Mouse (Mus musculus) hindbrain, postnatal 0 days (tissue): ENCODE measurements around the gene Spata3. TPM values are rescaled to one million over a fixed set of nuclear protein-coding genes. Genes with fewer than 3 reads are reported as not detected.

Source experiments
- ATAC-seq: fragments of 200-750 bp; cut with Nextera tagmentation; 2 replicates; pipeline ENCODE4 v1.8.0; 2017; ENCODE audit warnings: mild to moderate bottlenecking, moderate TSS enrichment, moderate library complexity
- DNase-seq: peaks from one replicate; pipeline ENCODE4 v3.0.0-alpha.2; 2015; ENCODE audit warnings: low spot score
- H3K27ac ChIP-seq: fragments of 300-500 bp; sonication (generic); 2 replicates; pipeline ENCODE4 v1.5.1; 2014; ENCODE audit warnings: mild to moderate bottlenecking
- H3K27me3 ChIP-seq: fragments of 300-500 bp; sonication (generic); 2 replicates; pipeline ENCODE4 v1.6.1; 2014; ENCODE audit warnings: low read length, mixed read lengths; ENCODE audit not compliant: insufficient read depth
- H3K36me3 ChIP-seq: fragments of 300-500 bp; sonication (generic); 2 replicates; pipeline ENCODE4 v1.6.1; 2014; ENCODE audit warnings: low read length, mixed read lengths; ENCODE audit not compliant: insufficient read depth
- H3K4me1 ChIP-seq: fragments of 300-500 bp; sonication (generic); 2 replicates; pipeline ENCODE4 v1.6.1; 2014; ENCODE audit warnings: antibody characterized with exemption, low read length, mixed read lengths; ENCODE audit not compliant: insufficient read depth
- H3K4me2 ChIP-seq: fragments of 300-500 bp; sonication (generic); 2 replicates; pipeline ENCODE4 v1.6.1; 2014; ENCODE audit warnings: low read depth, mild to moderate bottlenecking, low read length, moderate library complexity, mixed read lengths
- H3K4me3 ChIP-seq: fragments of 300-500 bp; sonication (generic); 2 replicates; pipeline ENCODE4 v1.5.1; 2014; ENCODE audit warnings: low read length
- H3K9ac ChIP-seq: fragments of 300-500 bp; sonication (generic); replicated peaks from 2 replicates; pipeline ENCODE4 v1.6.1; 2014; ENCODE audit warnings: mild to moderate bottlenecking, low read length, moderate library complexity, mixed read lengths
- H3K9me3 ChIP-seq: fragments of 300-500 bp; sonication (generic); 2 replicates; pipeline ENCODE4 v1.6.1; 2016; ENCODE audit warnings: low read length, mixed read lengths
- CTCF ChIP-seq: IDR thresholded peaks from 2 replicates; pipeline ENCODE4 v1.5.1; 2016; ENCODE audit warnings: antibody characterized with exemption, control low read depth, low read depth
- WGBS: fragments of 180-500 bp; shearing (Covaris S2); extraction: QIAGEN DNeasy Blood & Tissue Kit; methylation state at CpG from one replicate; pipeline ENCODE4 v1.1.7; 2014; 5-methylcytosine and 5-hydroxymethylcytosine counted together
- polyA plus RNA-seq: library from polyadenylated mRNA; unstranded; fragments of >200 nt; fragmentation: Nextera tagmentation; extraction: Ambion mirVana; gene quantifications from 2 replicates; pipeline ENCODE4 v1.2.1, GENCODE M21; 2015
- total RNA-seq: library from RNA; depleted of rRNA; stranded (reverse); fragments of >200 nt; gene quantifications from 2 replicates; pipeline ENCODE4 v1.2.3, GENCODE M21; 2014

Gene Spata3
- total and polyA plus RNA-seq, 2 experiments from 2014 or later, result 1.2 to 1.3 TPM

GRCm38 (mm10) chr1:86045848-86046805 lies 29.5 kb downstream of the Spata3 start, which contains the start of gene 2810459M11Rik:
2810459M11Rik (plus strand) TSS chr1:86045863.
- ATAC-seq (peak; percentile 80), DNase-seq (peak; percentile 57)
- no peaks in the 10 kb centered on the region for H3K36me3 ChIP-seq
- no peak for TF ChIP-seq CTCF
- 0 out of 2 replicates have a peak, but pooled peaks cover 6% of the 10 kb centered on the region for H3K9me3 ChIP-seq
- peak within 1 kb of the TSS; percentile 80 for H3K27ac ChIP-seq
- H3K27me3 ChIP-seq, result peaks cover 3% of the 10 kb centered on the region
- H3K4me1 ChIP-seq, result no peaks in the 10 kb centered on the region; the same call in 1 of the 2 replicates
- peak within 1 kb of the TSS; percentile 95 for H3K4me2 ChIP-seq
- H3K9ac ChIP-seq, result peak within 1 kb of the TSS; percentile 71
- H3K4me3 ChIP-seq, result peak within 1 kb of the TSS; percentile 65
- WGBS, result under 1% methylated on average over 102 of the region's 110 CpGs

GRCm38 (mm10) chr1:86046833-86047563 lies 30.4 kb downstream of the Spata3 start:
- Histone ChIP-seq H3K4me2 (peak overlapping the region; percentile 95), H3K9ac (peak overlapping the region; percentile 71; the same call in 1 of the 2 replicates), H3K27me3 (peaks cover 3% of the 10 kb centered on the region), H3K27ac (peak overlapping the region; percentile 80; the same call in 1 of the 2 replicates), H3K4me3 (peak overlapping the region; percentile 65), H3K4me1 (no peaks in the 10 kb centered on the region; the same call in 1 of the 2 replicates), H3K36me3 (no peaks in the 10 kb centered on the region), H3K9me3 (no peaks in the 10 kb centered on the region)
- TF ChIP-seq CTCF, result no peak
- WGBS, result 10% methylated on average over 24 of the region's 24 CpGs
- ATAC-seq (peak; percentile 9; the same call in 1 of the 2 replicates), DNase-seq (no peak)

DNA sequence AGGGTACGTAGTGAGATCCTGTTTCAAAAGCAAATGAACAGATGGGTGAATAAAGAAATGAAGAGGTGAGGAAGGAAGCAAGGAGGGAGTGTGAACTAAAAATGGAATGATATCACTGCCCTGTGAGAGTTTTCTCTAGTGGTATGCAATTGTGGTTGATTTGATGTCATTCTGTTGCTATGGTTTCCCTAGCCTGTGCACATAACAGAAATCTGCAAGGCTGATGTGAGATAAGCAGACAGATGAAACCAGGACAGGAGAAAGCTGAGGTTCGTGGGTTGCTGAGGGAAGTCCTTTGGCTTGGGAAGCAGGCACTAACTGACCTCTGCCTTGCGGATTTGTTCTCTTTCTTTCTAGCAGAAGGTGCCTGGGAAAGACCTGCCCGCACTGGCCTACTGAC lies 31.6 kb downstream of the Spata3 start:
- Histone ChIP-seq H3K4me3 (no peak overlapping the region), H3K4me1 (peaks cover 4% of the 10 kb centered on the region; the same call in 1 of the 2 replicates), H3K27me3 (peaks cover 3% of the 10 kb centered on the region), H3K9ac (no peak overlapping the region), H3K4me2 (no peak overlapping the region), H3K9me3 (no peaks in the 10 kb centered on the region), H3K36me3 (no peaks in the 10 kb centered on the region), H3K27ac (no peak overlapping the region)
- DNase-seq (no peak), ATAC-seq (no peak)
- TF ChIP-seq CTCF, result no peak
- 84% methylated on average over 4 of the region's 4 CpGs for WGBS

- Histone ChIP-seq H3K9ac (no peak overlapping the region), H3K4me1 (peaks cover 4% of the 10 kb centered on the region; the same call in 1 of the 2 replicates), H3K27ac (no peak overlapping the region), H3K4me2 (no peak overlapping the region), H3K36me3 (no peaks in the 10 kb centered on the region), H3K27me3 (peaks cover 3% of the 10 kb centered on the region), H3K9me3 (no peaks in the 10 kb centered on the region), H3K4me3 (no peak overlapping the region)
- DNase-seq, result no peak
- ATAC-seq, result no peak
- TF ChIP-seq CTCF, result no peak
- WGBS, result 84% methylated on average over 3 of the region's 3 CpGs
Observed at GRCm38 (mm10) chr1:86048744-86049143, 32.1 kb downstream of the Spata3 start.

GRCm38 (mm10) chr1:86053198-86053921 lies 36.7 kb downstream of the Spata3 start:
- H3K27me3 ChIP-seq, result no peaks in the 10 kb centered on the region
- no peak overlapping the region for H3K4me3 ChIP-seq
- H3K36me3 ChIP-seq, result no peaks in the 10 kb centered on the region
- no peak overlapping the region for H3K9ac ChIP-seq
- TF ChIP-seq CTCF, result no peak
- ATAC-seq (peak; percentile 91), DNase-seq (peak; percentile 89)
- WGBS, result 43% methylated on average over 12 of the region's 12 CpGs
- 0 out of 2 replicates have a peak, but pooled peaks cover 4% of the 10 kb centered on the region for H3K4me1 ChIP-seq
- H3K4me2 ChIP-seq, result no peak overlapping the region
- no peaks in the 10 kb centered on the region for H3K9me3 ChIP-seq
- peak overlapping the region; percentile 72 for H3K27ac ChIP-seq

DNA sequence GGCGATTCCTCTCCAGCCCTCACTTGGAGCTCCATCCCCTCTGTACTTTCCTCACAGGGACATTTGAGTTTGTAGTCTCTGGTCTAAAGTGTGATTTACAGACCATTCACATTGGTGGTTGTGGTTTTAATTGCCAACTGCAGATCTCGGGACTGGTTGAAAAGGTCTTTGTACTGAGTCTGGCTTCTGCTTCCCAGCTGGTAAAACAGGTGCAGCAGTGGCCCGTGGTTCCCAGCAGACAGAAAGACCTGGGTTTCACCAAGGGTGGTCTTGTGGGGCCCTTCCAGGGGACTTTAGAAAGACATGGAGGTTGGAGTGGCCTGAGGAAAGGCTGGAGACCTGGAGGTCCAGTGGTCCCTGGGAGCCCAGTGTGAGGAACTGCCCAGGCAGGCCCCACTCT lies 38.3 kb downstream of the Spata3 start:
- Histone ChIP-seq H3K4me1 (0 out of 2 replicates have a peak, but pooled peaks cover 4% of the 10 kb centered on the region), H3K36me3 (no peaks in the 10 kb centered on the region), H3K4me3 (no peak overlapping the region), H3K4me2 (no peak overlapping the region), H3K9me3 (no peaks in the 10 kb centered on the region), H3K9ac (no peak overlapping the region), H3K27me3 (no peaks in the 10 kb centered on the region), H3K27ac (no peak overlapping the region)
- ATAC-seq, result no peak
- WGBS, result 43% methylated on average over 3 of the region's 3 CpGs
- DNase-seq, result no peak
- TF ChIP-seq CTCF, result no peak
